Mouse (Mus musculus) liver, postnatal 0 days (tissue): ENCODE measurements around the gene Crybg3.

ENCODE experiments used
- CTCF ChIP-seq: sonication (generic); IDR thresholded peaks from 2 replicates; pipeline ENCODE4 v1.5.1; 2016; ENCODE audit warnings: antibody characterized with exemption, low read depth
- EP300 ChIP-seq: IDR thresholded peaks from 2 replicates; pipeline ENCODE4 v1.6.1; 2016; ENCODE audit warnings: antibody characterized with exemption, low read depth, mild to moderate bottlenecking

DNA sequence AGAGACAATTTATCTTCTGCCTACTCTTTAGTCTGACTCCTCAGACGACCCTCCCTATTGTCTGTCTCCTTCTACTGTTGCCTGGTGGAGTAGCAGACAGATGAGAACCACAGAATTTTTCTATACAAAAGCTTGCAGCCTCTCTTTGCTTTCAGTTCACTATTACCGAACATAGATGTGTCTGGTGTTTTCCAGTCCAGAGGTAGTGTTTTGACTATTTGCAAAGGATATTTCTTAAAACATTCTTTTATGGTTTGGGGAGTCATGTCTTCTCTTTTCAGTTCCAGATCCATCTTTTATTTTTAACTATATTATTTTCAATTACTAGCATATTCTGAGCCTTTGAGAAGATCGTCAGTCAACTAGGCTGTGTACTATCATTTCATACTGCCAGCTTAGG, 14.9 kb upstream of the Crybg3 start:
- TF ChIP-seq CTCF, result no peak
- TF ChIP-seq EP300, result no peak
